Mouse (Mus musculus) E14TG2a.4 (cell line): ENCODE measurements around the gene Gls.

Experiments
- CTCF ChIP-seq: conservative IDR thresholded peaks from 2 replicates; pipeline ENCODE4 v1.5.1; 2014; ENCODE audit warnings: low read length
- NANOG ChIP-seq: IDR thresholded peaks from 2 replicates; pipeline ENCODE4 v1.6.1; 2014; ENCODE audit warnings: borderline replicate concordance, low read length, mixed read lengths
- POU5F1 ChIP-seq: IDR thresholded peaks from 2 replicates; pipeline ENCODE4 v1.6.1; 2014; ENCODE audit warnings: low read length, borderline replicate concordance

- TF ChIP-seq CTCF (no peak), NANOG (no peak), POU5F1 (no peak)
These were observed 16.0 kb upstream of the Gls start for GRCm38 (mm10) chr1:52248899-52249556.
